8 mouse cellular contexts compared by ENCODE assay signal in genomic region chr12:79511454-79512204, GRCm38 (mm10).
A peak's percentile ranks its signal among the peaks of the same experiment; 100 is the strongest.
DNase-seq lines count a peak whose midpoint lies in the region; ATAC-seq and TF ChIP-seq lines count a peak whose summit lies in the region.

No protein-coding gene starts in this region.

- peaks cover 36% of the 10 kb centered on the region for H3K4me1 ChIP-seq in intestine, embryonic 14.5 days (replicated peaks; ENCODE audit: control insufficient read depth, insufficient read depth, low read length)
- H3K4me1 ChIP-seq in intestine, postnatal 0 days (replicated peaks; ENCODE audit: control insufficient read depth, insufficient read depth, low read length), result 0 out of 2 replicates have a peak, but pooled peaks cover 5% of the 10 kb centered on the region
- peaks cover 17% of the 10 kb centered on the region for H3K4me1 ChIP-seq in forebrain, postnatal 0 days (ENCODE audit: insufficient read depth)
- H3K4me1 ChIP-seq in limb, embryonic 14.5 days (ENCODE audit: control insufficient read depth, insufficient read depth, low read length), result peaks cover 29% of the 10 kb centered on the region
- H3K4me1 ChIP-seq in stomach, embryonic 14.5 days (ENCODE audit: control insufficient read depth, insufficient read depth, low read length), result peaks cover 32% of the 10 kb centered on the region
- H3K4me1 ChIP-seq in liver, postnatal 0 days (ENCODE audit: insufficient read depth), result peaks cover 4% of the 10 kb centered on the region

- no peaks in the 10 kb centered on the region for H3K9me3 ChIP-seq in intestine, embryonic 14.5 days (ENCODE audit: control insufficient read depth, low read length)
- H3K9me3 ChIP-seq in intestine, postnatal 0 days (ENCODE audit: control insufficient read depth), result no peaks in the 10 kb centered on the region
- no peaks in the 10 kb centered on the region for H3K9me3 ChIP-seq in forebrain, postnatal 0 days (ENCODE audit: low read length)
- H3K9me3 ChIP-seq in limb, embryonic 14.5 days (ENCODE audit: control insufficient read depth, low read length), result no peaks in the 10 kb centered on the region
- H3K9me3 ChIP-seq in stomach, embryonic 14.5 days (ENCODE audit: control insufficient read depth, low read depth, low read length), result no peaks in the 10 kb centered on the region
- no peaks in the 10 kb centered on the region for H3K9me3 ChIP-seq in liver, postnatal 0 days (ENCODE audit: low read length)

- 50% methylated on average over 11 of the region's 11 CpGs for WGBS in intestine, embryonic 14.5 days
- 62% methylated on average over 11 of the region's 11 CpGs for WGBS in intestine, postnatal 0 days
- WGBS in forebrain, postnatal 0 days, result 22% methylated on average over 11 of the region's 11 CpGs
- 28% methylated on average over 11 of the region's 11 CpGs for WGBS in limb, embryonic 14.5 days
- WGBS in stomach, embryonic 14.5 days, result 45% methylated on average over 11 of the region's 11 CpGs
- WGBS in liver, postnatal 0 days (ENCODE audit: insufficient replicate concordance), result 72% methylated on average over 11 of the region's 11 CpGs

- H3K4me3 ChIP-seq in intestine, embryonic 14.5 days (ENCODE audit: low read depth, low read length), result no peak overlapping the region
- no peak overlapping the region for H3K4me3 ChIP-seq in intestine, postnatal 0 days (ENCODE audit: low read depth, low read length)
- no peak overlapping the region for H3K4me3 ChIP-seq in forebrain, postnatal 0 days (ENCODE audit: low read depth, low read length)
- H3K4me3 ChIP-seq in limb, embryonic 14.5 days (replicated peaks; ENCODE audit: low read length), result no peak overlapping the region
- H3K4me3 ChIP-seq in stomach, embryonic 14.5 days (ENCODE audit: low read depth, low read length), result no peak overlapping the region
- no peak overlapping the region for H3K4me3 ChIP-seq in liver, postnatal 0 days (ENCODE audit: low read depth, low read length)

- no peak for DNase-seq in intestine, embryonic 14.5 days (ENCODE audit: low spot score)
- DNase-seq in adipocyte (ENCODE audit: low spot score), result peak; percentile 92
- peak; percentile 89 for DNase-seq in forebrain, postnatal 0 days
- DNase-seq in heart, postnatal 36 days, result peak; percentile 55 to 58
- DNase-seq in limb, embryonic 14.5 days (ENCODE audit: low spot score), result peak; percentile 81
- no peak for DNase-seq in liver, postnatal 0 days

- TF ChIP-seq CTCF in intestine, postnatal 0 days (IDR thresholded peaks at IDR 0.05; ENCODE audit: low read depth), result no peak
- no peak for TF ChIP-seq CTCF in forebrain, postnatal 0 days (IDR thresholded peaks at IDR 0.05; ENCODE audit: low read depth)
- no peak for TF ChIP-seq CTCF in liver, postnatal 0 days (IDR thresholded peaks at IDR 0.05; ENCODE audit: low read depth)

- no peak for TF ChIP-seq POLR2A in limb, embryonic 14.5 days (IDR thresholded peaks at IDR 0.05; ENCODE audit: borderline replicate concordance, extremely low read depth, insufficient read depth, insufficient read length)

- no peaks in the 10 kb centered on the region for H3K36me3 ChIP-seq in intestine, embryonic 14.5 days (ENCODE audit: control insufficient read depth, insufficient read depth, low read length)
- no peaks in the 10 kb centered on the region for H3K36me3 ChIP-seq in intestine, postnatal 0 days (ENCODE audit: control insufficient read depth, insufficient read depth)
- H3K36me3 ChIP-seq in forebrain, postnatal 0 days (ENCODE audit: insufficient read depth), result no peaks in the 10 kb centered on the region
- no peaks in the 10 kb centered on the region for H3K36me3 ChIP-seq in limb, embryonic 14.5 days (ENCODE audit: control insufficient read depth, insufficient read depth, low read length)
- no peaks in the 10 kb centered on the region for H3K36me3 ChIP-seq in stomach, embryonic 14.5 days (ENCODE audit: control insufficient read depth, insufficient read depth, low read length)
- no peaks in the 10 kb centered on the region for H3K36me3 ChIP-seq in liver, postnatal 0 days (replicated peaks; ENCODE audit: insufficient read depth, low read length)

- no peaks in the 10 kb centered on the region for H3K27me3 ChIP-seq in intestine, embryonic 14.5 days (replicated peaks; ENCODE audit: control insufficient read depth, insufficient read depth, low read length)
- no peaks in the 10 kb centered on the region for H3K27me3 ChIP-seq in intestine, postnatal 0 days (replicated peaks; ENCODE audit: control insufficient read depth, insufficient read depth, low read length)
- no peaks in the 10 kb centered on the region for H3K27me3 ChIP-seq in forebrain, postnatal 0 days (ENCODE audit: insufficient read depth, low read length)
- no peaks in the 10 kb centered on the region for H3K27me3 ChIP-seq in limb, embryonic 14.5 days (ENCODE audit: control insufficient read depth, insufficient read depth, low read length)
- H3K27me3 ChIP-seq in stomach, embryonic 14.5 days (ENCODE audit: control insufficient read depth, insufficient read depth, low read length), result no peaks in the 10 kb centered on the region
- no peaks in the 10 kb centered on the region for H3K27me3 ChIP-seq in liver, postnatal 0 days (ENCODE audit: insufficient read depth, low read length)

- intact Hi-C loops in heart, postnatal 36 days (cut with DNase I), result no loop called here

- H3K27ac ChIP-seq in intestine, embryonic 14.5 days (ENCODE audit: low read depth), result peak overlapping the region; percentile 68
- H3K27ac ChIP-seq in intestine, postnatal 0 days (ENCODE audit: low read depth, low read length), result no peak overlapping the region
- peak overlapping the region; percentile 73 for H3K27ac ChIP-seq in forebrain, postnatal 0 days (ENCODE audit: low read depth, low read length)
- H3K27ac ChIP-seq in limb, embryonic 14.5 days (replicated peaks; ENCODE audit: low read depth, low read length), result peak overlapping the region; percentile 90
- peak overlapping the region; percentile 79 for H3K27ac ChIP-seq in stomach, embryonic 14.5 days (ENCODE audit: low read length)
- H3K27ac ChIP-seq in liver, postnatal 0 days (ENCODE audit: low read depth), result no peak overlapping the region

- no peak for ATAC-seq in intestine, embryonic 14.5 days (replicated peaks; ENCODE audit: low FRiP score, low TSS enrichment, low read depth)
- no peak for ATAC-seq in intestine, postnatal 0 days
- peak; percentile 95 for ATAC-seq in forebrain, postnatal 0 days
- ATAC-seq in limb, embryonic 14.5 days (ENCODE audit: low FRiP score, low read depth), result peak; percentile 28
- ATAC-seq in stomach, embryonic 14.5 days (ENCODE audit: insufficient number of reproducible peaks, insufficient read depth, low FRiP score, low read depth), result no peak
- ATAC-seq in liver, postnatal 0 days, result no peak

- peak overlapping the region; percentile 18; the same call in 1 of the 2 replicates for H3K9ac ChIP-seq in intestine, embryonic 14.5 days (ENCODE audit: low read length)
- H3K9ac ChIP-seq in intestine, postnatal 0 days (ENCODE audit: low read depth, low read length), result no peak overlapping the region
- no peak overlapping the region for H3K9ac ChIP-seq in forebrain, postnatal 0 days
- H3K9ac ChIP-seq in limb, embryonic 14.5 days (ENCODE audit: low read depth, low read length, severe bottlenecking), result no peak overlapping the region
- H3K9ac ChIP-seq in stomach, embryonic 14.5 days (replicated peaks; ENCODE audit: low read depth, low read length), result no peak overlapping the region
- no peak overlapping the region for H3K9ac ChIP-seq in liver, postnatal 0 days (replicated peaks)

- no peak overlapping the region for H3K4me2 ChIP-seq in intestine, embryonic 14.5 days (ENCODE audit: low read length)
- no peak overlapping the region for H3K4me2 ChIP-seq in intestine, postnatal 0 days (replicated peaks; ENCODE audit: low read depth)
- H3K4me2 ChIP-seq in forebrain, postnatal 0 days (ENCODE audit: low read depth), result no peak overlapping the region
- no peak overlapping the region for H3K4me2 ChIP-seq in limb, embryonic 14.5 days (replicated peaks; ENCODE audit: low read depth, low read length, severe bottlenecking)
- H3K4me2 ChIP-seq in stomach, embryonic 14.5 days (replicated peaks; ENCODE audit: low read depth, low read length), result no peak overlapping the region
- no peak overlapping the region for H3K4me2 ChIP-seq in liver, postnatal 0 days (ENCODE audit: low read depth, low read length)

- no peak for TF ChIP-seq EP300 in liver, postnatal 0 days (IDR thresholded peaks at IDR 0.05; ENCODE audit: low read depth)

Comparison
In these comparisons a context has a peak if more than half of its experiments do, and no peak if none do; other contexts are left out.
1. H3K27ac ChIP-seq: peak in intestine, embryonic 14.5 days (single experiment), forebrain, postnatal 0 days (single experiment), limb, embryonic 14.5 days (single experiment) and stomach, embryonic 14.5 days (single experiment); none in intestine, postnatal 0 days (single experiment) and liver, postnatal 0 days (single experiment).
2. ATAC-seq: peak in forebrain, postnatal 0 days (single experiment) and limb, embryonic 14.5 days (single experiment); none in intestine, embryonic 14.5 days (single experiment), intestine, postnatal 0 days (single experiment), stomach, embryonic 14.5 days (single experiment) and liver, postnatal 0 days (single experiment).
3. DNase-seq: peak in adipocyte (single experiment), forebrain, postnatal 0 days (single experiment), heart, postnatal 36 days (2 of 2) and limb, embryonic 14.5 days (single experiment); none in intestine, embryonic 14.5 days (single experiment) and liver, postnatal 0 days (single experiment).